Mouse (Mus musculus): Measurements from ENCODE around the gene Naxe. TPM values are rescaled to one million over a fixed set of nuclear protein-coding genes. Genes with fewer than 3 reads are reported as not detected.

Naxe gene
- polyA plus RNA-seq, 1 experiment from 2014 or later, result 169 TPM

DNA sequence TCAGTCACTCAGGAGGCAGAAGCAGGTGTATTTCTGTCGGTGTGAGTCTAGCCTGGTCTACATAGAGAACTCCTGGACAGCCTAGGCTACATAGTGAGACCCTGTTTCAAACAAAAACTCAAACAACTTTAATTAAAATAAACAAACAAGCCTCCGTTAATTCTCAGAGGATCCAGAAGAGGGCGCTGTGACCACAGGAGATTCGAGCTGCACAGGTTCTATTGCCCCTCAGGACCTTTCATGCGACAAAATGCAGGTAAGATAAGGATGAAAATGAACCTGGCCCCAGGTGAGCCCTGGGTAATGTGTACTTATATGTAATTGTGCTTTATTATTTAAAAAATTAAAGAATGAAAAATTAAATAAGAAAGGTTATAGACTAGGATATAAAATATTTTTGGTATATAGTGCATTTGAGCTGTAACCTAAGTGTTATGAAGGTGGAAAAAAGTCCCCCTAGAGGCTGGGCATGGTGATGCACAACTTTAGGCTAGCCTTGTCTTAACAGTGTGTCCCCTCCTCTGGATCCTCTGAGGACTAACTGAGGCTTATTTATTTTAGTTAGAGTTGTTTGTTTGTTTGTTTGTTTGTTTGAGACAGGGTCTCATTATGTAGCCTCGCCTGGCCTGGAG is 47.5 kb downstream of the Naxe start:
- H3K4me1 ChIP-seq (replicated peaks), result no peaks in the 10 kb centered on the region
- peaks cover 25% of the 10 kb centered on the region for H3K27me3 ChIP-seq
- no peak for ATAC-seq (ENCODE audit: low read depth)
- no peak overlapping the region for H3K27ac ChIP-seq (replicated peaks)
- no peaks in the 10 kb centered on the region; the same call in 1 of the 2 replicates for H3K9me3 ChIP-seq
- H3K36me3 ChIP-seq, result no peaks in the 10 kb centered on the region
- H3K4me3 ChIP-seq, result no peak overlapping the region
- no peak overlapping the region for H3K9ac ChIP-seq
- H3K4me2 ChIP-seq, result no peak overlapping the region
- 8% methylated on average over 6 of the region's 6 CpGs for WGBS

Other genes starting within 250 kb of the Naxe start
- gene Pear1, start 234.2 kb downstream of the Naxe start, polyA plus RNA-seq (2015; fragmentation: Nextera tagmentation; extraction: Ambion mirVana), result 13.1 and 13.3 TPM in 2 replicates
- gene Sh2d2a, start 211.7 kb downstream of the Naxe start, polyA plus RNA-seq (2015; fragmentation: Nextera tagmentation; extraction: Ambion mirVana), result not detected in 2 replicates
- 16.6 and 17.7 TPM in 2 replicates for gene Prcc, start 172.9 kb downstream of the Naxe start, polyA plus RNA-seq (2015; fragmentation: Nextera tagmentation; extraction: Ambion mirVana)
- gene Hdgf, start 152.2 kb downstream of the Naxe start, polyA plus RNA-seq (2015; fragmentation: Nextera tagmentation; extraction: Ambion mirVana), result 186 and 218 TPM in 2 replicates
- gene Mrpl24, start 139.0 kb downstream of the Naxe start, polyA plus RNA-seq (2015; fragmentation: Nextera tagmentation; extraction: Ambion mirVana), result 69.5 and 73.0 TPM in 2 replicates
- 36.2 and 41.4 TPM in 2 replicates for gene Isg20l2, start 128.2 kb downstream of the Naxe start, polyA plus RNA-seq (2015; fragmentation: Nextera tagmentation; extraction: Ambion mirVana)
- 20.1 and 22.2 TPM in 2 replicates for gene Rrnad1, start 127.8 kb downstream of the Naxe start, polyA plus RNA-seq (2015; fragmentation: Nextera tagmentation; extraction: Ambion mirVana)
- 193 and 205 TPM in 2 replicates for gene Crabp2, start 109.8 kb downstream of the Naxe start, polyA plus RNA-seq (2015; fragmentation: Nextera tagmentation; extraction: Ambion mirVana)
- gene Nes, start 87.4 kb downstream of the Naxe start, polyA plus RNA-seq (2015; fragmentation: Nextera tagmentation; extraction: Ambion mirVana), result 44.1 and 47.1 TPM in 2 replicates
- 37.8 and 41.3 TPM in 2 replicates for gene Bcan, start 58.3 kb downstream of the Naxe start, polyA plus RNA-seq (2015; fragmentation: Nextera tagmentation; extraction: Ambion mirVana)
- gene Hapln2, start 30.9 kb downstream of the Naxe start, polyA plus RNA-seq (2015; fragmentation: Nextera tagmentation; extraction: Ambion mirVana), result 0.36 and 0.40 TPM in 2 replicates
- gene Gpatch4, start 15.4 kb downstream of the Naxe start, polyA plus RNA-seq (2015; fragmentation: Nextera tagmentation; extraction: Ambion mirVana), result 29.5 and 30.3 TPM in 2 replicates
- not detected in 2 replicates for gene Ttc24, start 19.8 kb upstream of the Naxe start, polyA plus RNA-seq (2015; fragmentation: Nextera tagmentation; extraction: Ambion mirVana)
- gene Iqgap3, start 23.5 kb upstream of the Naxe start, polyA plus RNA-seq (2015; fragmentation: Nextera tagmentation; extraction: Ambion mirVana), result 3.0 and 3.8 TPM in 2 replicates
- gene Mef2d, start 83.9 kb upstream of the Naxe start, polyA plus RNA-seq (2015; fragmentation: Nextera tagmentation; extraction: Ambion mirVana), result 15.9 and 19.4 TPM in 2 replicates
- gene Rhbg, start 196.2 kb upstream of the Naxe start, polyA plus RNA-seq (2015; fragmentation: Nextera tagmentation; extraction: Ambion mirVana), result 0.15 and 0.67 TPM in 2 replicates
- 0.23 and 0.33 TPM in 2 replicates for gene Gm38392, start 228.7 kb upstream of the Naxe start, polyA plus RNA-seq (2015; fragmentation: Nextera tagmentation; extraction: Ambion mirVana)
- 8.5 and 12.5 TPM in 2 replicates for gene Tsacc, start 238.5 kb upstream of the Naxe start, polyA plus RNA-seq (2015; fragmentation: Nextera tagmentation; extraction: Ambion mirVana)
- gene Cct3, start 238.6 kb upstream of the Naxe start, polyA plus RNA-seq (2015; fragmentation: Nextera tagmentation; extraction: Ambion mirVana), result 496 and 532 TPM in 2 replicates